19 mouse cellular contexts compared by ENCODE assay signal in genomic region chr8:64928938-64929337, GRCm38 (mm10). TPM values are rescaled to one million over a fixed set of nuclear protein-coding genes. Genes with fewer than 3 reads are reported as not detected.
"Had no signal": no experiment of that assay in that cellular context is flagged by ENCODE, and none has a peak within 500 bp of the region (broad histone marks: within the 10 kb centered on the region; RNA-seq: fewer than 3 reads in every experiment).

No protein-coding gene starts in this region.

- DNase-seq: retina, postnatal 1 day; right cerebral cortex, adult 18-20 months; right cerebral cortex, postnatal 14 days; right cerebral cortex, postnatal 25 days; right cerebral cortex, postnatal 4 days; spleen, adult 18-20 months; thymus, adult 2 months; thymus, postnatal 25 days; thymus, postnatal 36 days; thymus, postnatal 4 days had no signal

RNA-seq across cellular contexts. Expression of gene Trim75, which starts 58.7 kb away (rescaled TPM):
- polyA plus RNA-seq: neural tube, embryonic 11.5 days; small intestine, adult 2 months; spleen, adult 2 months; stomach, embryonic 14.5 days; stomach, embryonic 15.5 days; stomach, embryonic 16.5 days; stomach, postnatal 0 days; testis, adult 2 months; thymus, adult 2 months; urinary bladder, adult 2 months had no signal
